Mouse (Mus musculus) G1E (cell line): ENCODE results near the gene Tmem50a.

ENCODE experiments used
- CTCF ChIP-seq: IDR thresholded peaks from 2 replicates; pipeline ENCODE4 v1.5.1; 2012; ENCODE audit warnings: low read depth, low read length, inconsistent platforms, mixed read lengths
- GATA1 ChIP-seq: IDR thresholded peaks from 2 replicates; pipeline ENCODE4 v1.6.1; 2012; ENCODE audit warnings: borderline replicate concordance, low read length, inconsistent platforms, mixed read lengths
- TAL1 ChIP-seq: conservative IDR thresholded peaks from 2 replicates; pipeline ENCODE4 v1.6.1; 2012; ENCODE audit warnings: low read depth, low read length, inconsistent platforms, mixed read lengths

GRCm38 (mm10) chr4:134930190-134930589 lies 15.4 kb upstream of the Tmem50a start:
- TF ChIP-seq CTCF (no peak), TAL1 (no peak), GATA1 (no peak)
